Mouse (Mus musculus) megakaryocyte, embryonic 14.5 days (primary cell): ENCODE results near the gene Uap1l1. TPM values are rescaled to one million over a fixed set of nuclear protein-coding genes. Genes with fewer than 3 reads are reported as not detected.

Experiments used
- H3K27me3 ChIP-seq: replicated peaks from 2 replicates; pipeline ENCODE3; 2012; ENCODE audit warnings: inconsistent platforms
- H3K36me3 ChIP-seq: replicated peaks from 2 replicates; pipeline ENCODE3; 2012; ENCODE audit warnings: low read length, inconsistent platforms, mixed read lengths
- H3K4me1 ChIP-seq: 2 replicates; pipeline ENCODE4 v1.6.1; 2012; ENCODE audit warnings: inconsistent platforms
- H3K4me3 ChIP-seq: replicated peaks from 2 replicates; pipeline ENCODE3; 2012; ENCODE audit warnings: moderate library complexity, mild to moderate bottlenecking, inconsistent platforms
- H3K9me3 ChIP-seq: 2 replicates; pipeline ENCODE4 v1.6.1; 2012; ENCODE audit warnings: inconsistent platforms
- FLI1 ChIP-seq: IDR thresholded peaks from 2 replicates; pipeline ENCODE4 v1.6.1; 2012; ENCODE audit warnings: low read length, inconsistent platforms, mixed read lengths
- GATA1 ChIP-seq: IDR thresholded peaks from 3 replicates; pipeline ENCODE4 v1.6.1; 2012; ENCODE audit warnings: mixed read lengths, low read length, inconsistent platforms, borderline replicate concordance
- polyA plus RNA-seq: library from polyadenylated mRNA; stranded (reverse); fragments of >175 nt; gene quantifications from 2 replicates; pipeline ENCODE4 v1.2.3, GENCODE M21; 2012; ENCODE audit warnings: low replicate concordance; ENCODE audit not compliant: insufficient read depth

The Uap1l1 gene
- polyA plus RNA-seq, 1 experiment, result 13.3 TPM

GRCm38 (mm10) chr2:25397010-25397409, 31.5 kb upstream of the Uap1l1 start:
- Histone ChIP-seq H3K9me3 (no peaks in the 10 kb centered on the region), H3K27me3 (peaks cover 93% of the 10 kb centered on the region), H3K4me1 (peaks cover 36% of the 10 kb centered on the region), H3K4me3 (no peak overlapping the region), H3K36me3 (no peaks in the 10 kb centered on the region)
- TF ChIP-seq GATA1 (no peak), FLI1 (no peak)

- Histone ChIP-seq H3K4me1 (peaks cover 36% of the 10 kb centered on the region), H3K4me3 (no peak overlapping the region), H3K9me3 (no peaks in the 10 kb centered on the region), H3K27me3 (peaks cover 93% of the 10 kb centered on the region), H3K36me3 (no peaks in the 10 kb centered on the region)
- TF ChIP-seq GATA1, result no peak
- TF ChIP-seq FLI1, result no peak
Measured at GRCm38 (mm10) chr2:25396597-25396983, 31.1 kb upstream of the Uap1l1 start.

- no peak for TF ChIP-seq FLI1
- no peak for TF ChIP-seq GATA1
- Histone ChIP-seq H3K4me3 (peak within 1 kb of the TSS; percentile 89), H3K4me1 (peaks cover 35% of the 10 kb centered on the region), H3K9me3 (no peaks in the 10 kb centered on the region), H3K36me3 (no peaks in the 10 kb centered on the region), H3K27me3 (peaks cover 91% of the 10 kb centered on the region)
Measured at GRCm38 (mm10) chr2:25395721-25396596, 30.5 kb upstream of the Uap1l1 start, which contains the start of gene Entpd2. Gene Entpd2, plus strand, starts transcription at chr2:25395874.

GRCm38 (mm10) chr2:25394281-25395221, 29.1 kb upstream of the Uap1l1 start:
- no peaks in the 10 kb centered on the region for H3K9me3 ChIP-seq
- peaks cover 80% of the 10 kb centered on the region for H3K27me3 ChIP-seq
- TF ChIP-seq GATA1 (no peak), FLI1 (no peak)
- no peak overlapping the region for H3K4me3 ChIP-seq
- peaks cover 28% of the 10 kb centered on the region for H3K4me1 ChIP-seq
- H3K36me3 ChIP-seq, result no peaks in the 10 kb centered on the region

- Histone ChIP-seq H3K36me3 (no peaks in the 10 kb centered on the region), H3K4me1 (peaks cover 20% of the 10 kb centered on the region), H3K4me3 (no peak overlapping the region), H3K9me3 (no peaks in the 10 kb centered on the region), H3K27me3 (peaks cover 59% of the 10 kb centered on the region)
- TF ChIP-seq GATA1 (no peak), FLI1 (no peak)
Measured at GRCm38 (mm10) chr2:25391266-25391665, 25.8 kb upstream of the Uap1l1 start.

- Histone ChIP-seq H3K36me3 (no peaks in the 10 kb centered on the region), H3K4me1 (0 out of 2 replicates have a peak, but pooled peaks cover 3% of the 10 kb centered on the region), H3K4me3 (no peak overlapping the region), H3K27me3 (peaks cover 43% of the 10 kb centered on the region), H3K9me3 (no peaks in the 10 kb centered on the region)
- no peak for TF ChIP-seq GATA1
- no peak for TF ChIP-seq FLI1
Measured at GRCm38 (mm10) chr2:25384492-25384891, 19.0 kb upstream of the Uap1l1 start.

GRCm38 (mm10) chr2:25376589-25376988, 11.1 kb upstream of the Uap1l1 start:
- peaks cover 37% of the 10 kb centered on the region for H3K4me1 ChIP-seq
- peaks cover 44% of the 10 kb centered on the region for H3K36me3 ChIP-seq
- TF ChIP-seq GATA1, result no peak
- TF ChIP-seq FLI1, result no peak
- no peak overlapping the region for H3K4me3 ChIP-seq
- peaks cover 9% of the 10 kb centered on the region for H3K27me3 ChIP-seq
- H3K9me3 ChIP-seq, result no peaks in the 10 kb centered on the region

- peaks cover 39% of the 10 kb centered on the region for H3K36me3 ChIP-seq
Measured at GRCm38 (mm10) chr2:25373431-25373830, 7.9 kb upstream of the Uap1l1 start.

GRCm38 (mm10) chr2:25372644-25373391, 7.3 kb upstream of the Uap1l1 start:
- Histone ChIP-seq H3K9me3 (no peaks in the 10 kb centered on the region), H3K36me3 (peaks cover 33% of the 10 kb centered on the region), H3K27me3 (peaks cover 8% of the 10 kb centered on the region), H3K4me1 (peaks cover 51% of the 10 kb centered on the region), H3K4me3 (peak overlapping the region; percentile 97)
- TF ChIP-seq FLI1 (no peak), GATA1 (no peak)

More at GRCm38 (mm10) chr2:25373431-25373830, 7.9 kb upstream of the Uap1l1 start:
- TF ChIP-seq GATA1, result no peak
- TF ChIP-seq FLI1, result no peak
- Histone ChIP-seq H3K4me3 (peak overlapping the region; percentile 97), H3K27me3 (peaks cover 5% of the 10 kb centered on the region), H3K9me3 (no peaks in the 10 kb centered on the region), H3K4me1 (peaks cover 51% of the 10 kb centered on the region)
